Mouse (Mus musculus) myocyte (in vitro differentiated cells): ENCODE measurements around the gene Synpo2. TPM values are rescaled to one million over a fixed set of nuclear protein-coding genes. Genes with fewer than 3 reads are reported as not detected.

ENCODE experiments used
- H3K27me3 ChIP-seq: one replicate; pipeline ENCODE4 v1.6.1; 2011; ENCODE audit not compliant: control insufficient read depth, insufficient read depth, insufficient read length
- H3K36me3 ChIP-seq: one replicate; pipeline ENCODE4 v1.6.1; 2011; ENCODE audit not compliant: control insufficient read depth, insufficient read depth
- H3K4me2 ChIP-seq: one replicate; pipeline ENCODE4 v1.6.1; 2011; ENCODE audit warnings: low read depth, control low read depth
- H3K4me3 ChIP-seq: one replicate; pipeline ENCODE4 v1.5.1; 2011; ENCODE audit warnings: mild to moderate bottlenecking, control low read depth, moderate library complexity
- H3K79me2 ChIP-seq: one replicate; pipeline ENCODE4 v1.6.1; 2011; ENCODE audit not compliant: control insufficient read depth, insufficient read depth
- H3ac ChIP-seq: one replicate; pipeline ENCODE4 v1.6.1; 2011; ENCODE audit not compliant: control insufficient read depth, insufficient read length
- CEBPB ChIP-seq: IDR thresholded peaks from 2 replicates; pipeline ENCODE4 v1.6.1; 2011; ENCODE audit warnings: mild to moderate bottlenecking, moderate library complexity; ENCODE audit not compliant: poor library complexity, insufficient read depth, severe bottlenecking
- E2F4 ChIP-seq: IDR thresholded peaks from one replicate; pipeline ENCODE4 v1.6.1; 2011; ENCODE audit warnings: mild to moderate bottlenecking, control low read depth, moderate library complexity; ENCODE audit not compliant: insufficient read depth
- MAX ChIP-seq: IDR thresholded peaks from one replicate; pipeline ENCODE4 v1.6.1; 2011; ENCODE audit warnings: low read depth, mild to moderate bottlenecking, control low read depth
- MYOD1 ChIP-seq, 3 experiments: IDR thresholded peaks; one replicate each; pipeline ENCODE4 v1.6.1; 2011; ENCODE audit warnings: control low read depth in 2 of 3, low read depth in 2 of 3, mild to moderate bottlenecking in 2 of 3, moderate library complexity in 1 of 3; ENCODE audit not compliant: insufficient read length in 2 of 3, control insufficient read depth in 1 of 3
- MYOG ChIP-seq, 3 experiments: IDR thresholded peaks; one replicate each; pipeline ENCODE4 v1.6.1; 2011; ENCODE audit warnings: control low read depth in 2 of 3, low read depth in 2 of 3, mild to moderate bottlenecking in 2 of 3; ENCODE audit not compliant: insufficient read length in 2 of 3, control insufficient read depth in 1 of 3, insufficient read depth in 1 of 3
- POLR2A ChIP-seq: IDR thresholded peaks from one replicate; pipeline ENCODE4 v1.6.1; 2011; ENCODE audit warnings: low read depth, mild to moderate bottlenecking, control low read depth, moderate library complexity; ENCODE audit not compliant: insufficient read length
- POLR2AphosphoS2 ChIP-seq: IDR thresholded peaks from one replicate; pipeline ENCODE4 v1.6.1; 2011; ENCODE audit warnings: low read depth, control low read depth; ENCODE audit not compliant: insufficient read length
- REST ChIP-seq: IDR thresholded peaks from one replicate; pipeline ENCODE4 v1.6.1; 2011; ENCODE audit warnings: mild to moderate bottlenecking, control low read depth, moderate library complexity; ENCODE audit not compliant: insufficient read depth, insufficient read length
- SRF ChIP-seq: IDR thresholded peaks from one replicate; pipeline ENCODE4 v1.6.1; 2011; ENCODE audit warnings: low read depth; ENCODE audit not compliant: control insufficient read depth, insufficient read length
- TCF12 ChIP-seq: IDR thresholded peaks from one replicate; pipeline ENCODE4 v1.6.1; 2011; ENCODE audit warnings: mild to moderate bottlenecking, control low read depth; ENCODE audit not compliant: poor library complexity, insufficient read depth, severe bottlenecking
- TCF3 ChIP-seq: IDR thresholded peaks from one replicate; pipeline ENCODE4 v1.6.1; 2011; ENCODE audit warnings: low read depth, control low read depth; ENCODE audit not compliant: insufficient read length
- USF1 ChIP-seq: IDR thresholded peaks from one replicate; pipeline ENCODE4 v1.6.1; 2011; ENCODE audit warnings: low read depth, mild to moderate bottlenecking, control low read depth, moderate library complexity
- polyA plus RNA-seq: library from polyadenylated mRNA; unstranded; fragments of >200 nt; fragmentation: generic; extraction: Trizol; gene quantifications from one replicate; pipeline ENCODE4 v1.2.1, GENCODE M21; 2012; ENCODE audit warnings: missing spikeins

Synpo2 gene
- polyA plus RNA-seq, 1 experiment: 24.4 TPM

GRCm38 (mm10) chr3:123187370-123188124 is 48.4 kb downstream of the Synpo2 start:
- Histone ChIP-seq H3K79me2 (no peaks in the 10 kb centered on the region), H3K4me3 (no peak overlapping the region), H3ac (no peak overlapping the region), H3K27me3 (no peaks in the 10 kb centered on the region), H3K36me3 (no peaks in the 10 kb centered on the region), H3K4me2 (no peak overlapping the region)
- peak in 1 of 3 experiments; percentile 12 for TF ChIP-seq MYOG (IDR thresholded peaks at IDR 0.05; ENCODE audit: control insufficient read depth in 1 of 3, insufficient read depth in 1 of 3, insufficient read length in 2 of 3, low read depth in 2 of 3)
- TF ChIP-seq MYOD1 (IDR thresholded peaks at IDR 0.05; ENCODE audit: control insufficient read depth in 1 of 3, insufficient read length in 2 of 3, low read depth in 2 of 3): no peak

- no peaks in the 10 kb centered on the region for H3K27me3 ChIP-seq
- no peak overlapping the region for H3ac ChIP-seq
- no peak overlapping the region for H3K4me3 ChIP-seq
- H3K4me2 ChIP-seq: no peak overlapping the region
- no peaks in the 10 kb centered on the region for H3K79me2 ChIP-seq
- no peaks in the 10 kb centered on the region for H3K36me3 ChIP-seq
- no peak for TF ChIP-seq TCF3
- no peak for TF ChIP-seq MAX
- no peak for TF ChIP-seq E2F4
- no peak for TF ChIP-seq POLR2AphosphoS2
- TF ChIP-seq TCF12: no peak
- TF ChIP-seq MYOG (IDR thresholded peaks at IDR 0.05; ENCODE audit: control insufficient read depth in 1 of 3, insufficient read depth in 1 of 3, insufficient read length in 2 of 3, low read depth in 2 of 3): no peak
- TF ChIP-seq SRF: no peak
- no peak for TF ChIP-seq REST
- no peak for TF ChIP-seq CEBPB
- no peak for TF ChIP-seq USF1
- TF ChIP-seq POLR2A: no peak
- no peak for TF ChIP-seq MYOD1 (IDR thresholded peaks at IDR 0.05; ENCODE audit: control insufficient read depth in 1 of 3, insufficient read length in 2 of 3, low read depth in 2 of 3)
Observed at GRCm38 (mm10) chr3:123185238-123185925, 50.6 kb downstream of the Synpo2 start.

GRCm38 (mm10) chr3:123184281-123184680 is 51.7 kb downstream of the Synpo2 start:
- TF ChIP-seq TCF3 (no peak), USF1 (no peak), MYOG (IDR thresholded peaks at IDR 0.05; ENCODE audit: control insufficient read depth in 1 of 3, insufficient read depth in 1 of 3, insufficient read length in 2 of 3, low read depth in 2 of 3) (no peak), MAX (no peak), CEBPB (no peak), TCF12 (no peak), POLR2A (no peak), SRF (no peak), REST (no peak), POLR2AphosphoS2 (no peak), E2F4 (no peak), MYOD1 (IDR thresholded peaks at IDR 0.05; ENCODE audit: control insufficient read depth in 1 of 3, insufficient read length in 2 of 3, low read depth in 2 of 3) (no peak)
- Histone ChIP-seq H3K36me3 (no peaks in the 10 kb centered on the region), H3K4me3 (no peak overlapping the region), H3K79me2 (no peaks in the 10 kb centered on the region), H3ac (no peak overlapping the region), H3K4me2 (no peak overlapping the region), H3K27me3 (no peaks in the 10 kb centered on the region)

GRCm38 (mm10) chr3:123179508-123179907 is 56.4 kb downstream of the Synpo2 start:
- Histone ChIP-seq H3K36me3 (no peaks in the 10 kb centered on the region), H3ac (no peak overlapping the region), H3K4me2 (no peak overlapping the region), H3K27me3 (no peaks in the 10 kb centered on the region), H3K79me2 (no peaks in the 10 kb centered on the region), H3K4me3 (no peak overlapping the region)
- no peak for TF ChIP-seq E2F4
- no peak for TF ChIP-seq MYOD1 (IDR thresholded peaks at IDR 0.05; ENCODE audit: control insufficient read depth in 1 of 3, insufficient read length in 2 of 3, low read depth in 2 of 3)
- TF ChIP-seq USF1: no peak
- no peak for TF ChIP-seq MAX
- TF ChIP-seq CEBPB: no peak
- no peak for TF ChIP-seq MYOG (IDR thresholded peaks at IDR 0.05; ENCODE audit: control insufficient read depth in 1 of 3, insufficient read depth in 1 of 3, insufficient read length in 2 of 3, low read depth in 2 of 3)
- no peak for TF ChIP-seq SRF
- no peak for TF ChIP-seq TCF3
- no peak for TF ChIP-seq POLR2AphosphoS2
- no peak for TF ChIP-seq REST
- TF ChIP-seq POLR2A: no peak

- no peak for TF ChIP-seq MYOD1 (IDR thresholded peaks at IDR 0.05; ENCODE audit: control insufficient read depth in 1 of 3, insufficient read length in 2 of 3, low read depth in 2 of 3)
- TF ChIP-seq TCF12: no peak
- TF ChIP-seq SRF: no peak
- TF ChIP-seq POLR2AphosphoS2: no peak
- TF ChIP-seq REST: no peak
- TF ChIP-seq MAX: no peak
- TF ChIP-seq CEBPB: no peak
- TF ChIP-seq POLR2A: no peak
- TF ChIP-seq E2F4: no peak
- TF ChIP-seq TCF3: no peak
- TF ChIP-seq MYOG (IDR thresholded peaks at IDR 0.05; ENCODE audit: control insufficient read depth in 1 of 3, insufficient read depth in 1 of 3, insufficient read length in 2 of 3, low read depth in 2 of 3): no peak
- no peak for TF ChIP-seq USF1
Observed at GRCm38 (mm10) chr3:123179041-123179440, 56.9 kb downstream of the Synpo2 start.

More at GRCm38 (mm10) chr3:123179041-123179440, 56.9 kb downstream of the Synpo2 start:
- Histone ChIP-seq H3K36me3 (no peaks in the 10 kb centered on the region), H3K4me2 (no peak overlapping the region), H3ac (no peak overlapping the region), H3K79me2 (no peaks in the 10 kb centered on the region), H3K27me3 (no peaks in the 10 kb centered on the region), H3K4me3 (no peak overlapping the region)
